Mouse (Mus musculus) olfactory bulb, adult 2 months (tissue): ENCODE measurements around the gene Nav2.

Source experiments
- CTCF ChIP-seq: fragments of 200-500 bp; IDR thresholded peaks from 2 replicates; pipeline ENCODE4 v1.5.1; 2012; ENCODE audit warnings: low read depth, mild to moderate bottlenecking, low read length, moderate library complexity; ENCODE audit not compliant: insufficient read depth
- POLR2A ChIP-seq: fragments of 200-500 bp; IDR thresholded peaks from 2 replicates; pipeline ENCODE4 v1.6.1; 2012; ENCODE audit warnings: mild to moderate bottlenecking, low read depth, low read length, moderate library complexity; ENCODE audit not compliant: insufficient read depth

GRCm38 (mm10) chr7:49318183-49318897 lies 409.8 kb downstream of the Nav2 start:
- TF ChIP-seq CTCF = no peak
- no peak for TF ChIP-seq POLR2A
